Mouse (Mus musculus) megakaryocyte-erythroid progenitor cell, adult 5-6 weeks (primary cell): ENCODE data around the gene Rassf4. TPM values are rescaled to one million over a fixed set of nuclear protein-coding genes. Genes with fewer than 3 reads are reported as not detected.

Source experiments
- total RNA-seq, 2 experiments: library from RNA; stranded (forward) in 1 of 2; stranded (reverse) in 1 of 2; fragments of 200-1000, 215-1000 nt in 1 of 2; fragments of >200 nt in 1 of 2; fragmentation: Nextera tagmentation in 1 of 2; gene quantifications; 2 replicates each; pipeline ENCODE4 v1.2.3; 2014 to 2017

Gene Rassf4
- total RNA-seq, 2 experiments from 2014 or later: 2.0 to 5.4 TPM

Other genes starting within 250 kb of the Rassf4 start
- 3.2 and 4.4 TPM in 2 replicates for gene Alox5, start 212.8 kb downstream of the Rassf4 start, total RNA-seq (2014; fragmentation: Nextera tagmentation)
- gene Alox5, start 212.8 kb downstream of the Rassf4 start, total RNA-seq (2017): 4.2 and 5.7 TPM in 2 replicates
- gene Olfr211, start 184.9 kb downstream of the Rassf4 start, total RNA-seq (2014; fragmentation: Nextera tagmentation): not detected in 2 replicates
- gene Olfr211, start 184.9 kb downstream of the Rassf4 start, total RNA-seq (2017): not detected in 2 replicates
- not detected in 2 replicates for gene Olfr212, start 167.4 kb downstream of the Rassf4 start, total RNA-seq (2014; fragmentation: Nextera tagmentation)
- gene Olfr212, start 167.4 kb downstream of the Rassf4 start, total RNA-seq (2017): not detected in 2 replicates
- not detected in 2 replicates for gene Olfr213, start 135.5 kb downstream of the Rassf4 start, total RNA-seq (2014; fragmentation: Nextera tagmentation)
- gene Olfr213, start 135.5 kb downstream of the Rassf4 start, total RNA-seq (2017): not detected in 2 replicates
- gene Gm5580, start 122.8 kb downstream of the Rassf4 start, total RNA-seq (2014; fragmentation: Nextera tagmentation): not detected in 2 replicates
- 0.28 and 0.99 TPM in 2 replicates for gene Gm5580, start 122.8 kb downstream of the Rassf4 start, total RNA-seq (2017)
- not detected in 2 replicates for gene Olfr214, start 119.7 kb downstream of the Rassf4 start, total RNA-seq (2014; fragmentation: Nextera tagmentation)
- not detected in 2 replicates for gene Olfr214, start 119.7 kb downstream of the Rassf4 start, total RNA-seq (2017)
- gene Olfr215, start 89.8 kb downstream of the Rassf4 start, total RNA-seq (2014; fragmentation: Nextera tagmentation): not detected in 2 replicates
- gene Olfr215, start 89.8 kb downstream of the Rassf4 start, total RNA-seq (2017): not detected in 2 replicates
- 32.6 and 36.2 TPM in 2 replicates for gene Zfp422, start 45.0 kb downstream of the Rassf4 start, total RNA-seq (2014; fragmentation: Nextera tagmentation)
- 21.2 and 40.2 TPM in 2 replicates for gene Zfp422, start 45.0 kb downstream of the Rassf4 start, total RNA-seq (2017)
- gene Depp1, start 23.3 kb downstream of the Rassf4 start, total RNA-seq (2014; fragmentation: Nextera tagmentation): not detected in 2 replicates
- gene Depp1, start 23.3 kb downstream of the Rassf4 start, total RNA-seq (2017): not detected in 2 replicates
- gene Tmem72, start 43.0 kb upstream of the Rassf4 start, total RNA-seq (2014; fragmentation: Nextera tagmentation): 0.11 and 0.27 TPM in 2 replicates
- under 0.01 and 0.09 TPM in 2 replicates for gene Tmem72, start 43.0 kb upstream of the Rassf4 start, total RNA-seq (2017)